Mouse (Mus musculus): ENCODE results near the gene Cdc42bpb. TPM values are rescaled to one million over a fixed set of nuclear protein-coding genes. Genes with fewer than 3 reads are reported as not detected.

Cdc42bpb gene
- polyA plus RNA-seq, 1 experiment from 2014 or later = 8.6 TPM

DNA sequence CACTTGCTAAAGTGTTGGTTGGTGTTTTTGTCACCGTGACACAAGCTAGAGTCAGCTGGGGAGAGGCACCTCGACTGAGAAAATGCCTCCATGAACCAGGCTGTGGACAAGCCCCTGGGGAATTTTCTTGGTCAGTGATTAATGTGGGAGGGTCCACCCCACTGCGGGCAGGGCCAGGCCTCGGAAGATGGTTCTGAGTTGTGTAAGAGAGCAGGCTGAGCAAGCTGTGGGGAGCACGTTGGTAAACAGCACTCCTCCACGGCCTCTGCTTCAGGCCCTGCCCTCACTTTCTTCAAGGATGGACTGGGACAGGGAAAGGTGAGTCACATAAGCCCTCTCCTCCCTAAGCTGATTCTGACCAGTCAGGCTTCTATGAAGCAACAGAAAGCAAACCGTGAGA is 36.8 kb downstream of the Cdc42bpb start:
- no peak for ATAC-seq
- no peaks in the 10 kb centered on the region for H3K9me3 ChIP-seq (ENCODE audit: low read length)
- H3K27me3 ChIP-seq (ENCODE audit: insufficient read depth, low read length) = no peaks in the 10 kb centered on the region
- no peak overlapping the region for H3K4me3 ChIP-seq (ENCODE audit: low read depth, low read length)
- no peak for TF ChIP-seq EP300 (IDR thresholded peaks at IDR 0.05; ENCODE audit: low read depth)
- no peak for TF ChIP-seq CTCF (IDR thresholded peaks at IDR 0.05; ENCODE audit: low read depth)
- no peak for DNase-seq
- H3K4me1 ChIP-seq (ENCODE audit: insufficient read depth) = peaks cover 6% of the 10 kb centered on the region
- 70% methylated on average over 7 of the region's 7 CpGs for WGBS (ENCODE audit: insufficient replicate concordance)
- H3K9ac ChIP-seq (replicated peaks) = no peak overlapping the region
- no peak overlapping the region for H3K4me2 ChIP-seq (ENCODE audit: low read depth, low read length)
- H3K27ac ChIP-seq (ENCODE audit: low read depth) = no peak overlapping the region
- H3K36me3 ChIP-seq (replicated peaks; ENCODE audit: insufficient read depth, low read length) = peaks cover 23% of the 10 kb centered on the region

DNA sequence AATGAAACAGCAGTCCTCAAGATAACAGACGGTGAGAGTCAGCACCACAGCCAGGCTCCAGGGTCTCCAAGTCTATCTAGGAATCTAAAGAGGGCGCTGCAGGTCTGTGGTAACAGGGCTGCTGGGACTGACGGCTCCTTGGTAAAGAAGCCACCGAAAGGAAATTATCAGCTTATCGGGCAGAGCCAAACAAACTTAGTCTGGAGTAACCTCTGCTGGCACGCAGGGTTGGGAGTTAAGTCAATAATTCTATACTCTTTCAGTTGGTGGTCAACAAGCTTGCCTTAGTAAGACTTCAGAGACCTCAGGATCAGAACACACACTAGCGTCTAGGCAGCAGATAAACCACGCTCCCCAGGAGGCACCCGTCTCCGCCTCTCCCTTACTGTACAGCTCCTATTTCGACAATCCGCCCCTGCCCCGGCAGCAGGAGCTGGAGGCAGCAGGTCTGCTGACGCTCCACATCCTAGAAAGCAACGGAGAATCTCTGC is 39.6 kb downstream of the Cdc42bpb start:
- H3K9me3 ChIP-seq (ENCODE audit: low read length) = no peaks in the 10 kb centered on the region
- 32% methylated on average over 15 of the region's 15 CpGs for WGBS (ENCODE audit: insufficient replicate concordance)
- no peak for DNase-seq
- peaks cover 32% of the 10 kb centered on the region for H3K36me3 ChIP-seq (replicated peaks; ENCODE audit: insufficient read depth, low read length)
- H3K4me2 ChIP-seq (ENCODE audit: low read depth, low read length) = no peak overlapping the region; the same call in 1 of the 2 replicates
- no peak overlapping the region for H3K9ac ChIP-seq (replicated peaks)
- peaks cover 6% of the 10 kb centered on the region for H3K4me1 ChIP-seq (ENCODE audit: insufficient read depth)
- no peak for TF ChIP-seq EP300 (IDR thresholded peaks at IDR 0.05; ENCODE audit: low read depth)
- peak; percentile 27; the same call in 1 of the 2 replicates for TF ChIP-seq CTCF (IDR thresholded peaks at IDR 0.05; ENCODE audit: low read depth)
- H3K4me3 ChIP-seq (ENCODE audit: low read depth, low read length) = no peak overlapping the region
- no peaks in the 10 kb centered on the region for H3K27me3 ChIP-seq (ENCODE audit: insufficient read depth, low read length)
- no peak overlapping the region for H3K27ac ChIP-seq (ENCODE audit: low read depth)
- ATAC-seq = peak; percentile 31; the same call in 1 of the 2 replicates

DNA sequence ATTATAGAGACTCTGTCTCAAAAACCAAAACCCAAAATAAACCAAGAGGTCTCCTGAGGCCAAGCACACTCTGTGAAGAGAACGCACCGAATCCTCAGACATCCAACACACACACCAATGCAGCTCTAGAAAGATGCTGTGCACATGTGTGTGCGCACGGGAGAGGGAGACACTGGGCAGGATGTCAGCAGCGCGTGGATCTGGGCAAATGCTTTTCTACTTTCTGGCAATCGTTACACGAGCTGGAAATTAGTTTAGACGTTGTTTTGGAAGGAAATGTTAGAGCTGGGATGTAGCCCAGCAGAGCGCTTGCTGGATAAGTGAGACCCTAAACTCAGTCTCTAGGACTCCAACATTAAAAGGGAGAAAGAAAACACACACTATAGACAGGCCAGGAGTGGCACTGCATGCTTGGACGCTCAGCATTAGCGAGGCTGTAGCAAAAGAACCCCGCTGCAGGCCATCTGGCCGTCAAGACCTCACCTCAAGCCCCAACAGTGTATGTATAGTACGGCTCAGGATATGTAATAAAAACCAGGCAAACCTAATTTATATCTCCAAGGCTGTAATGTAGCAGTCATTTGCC is 44.4 kb downstream of the Cdc42bpb start:
- Histone ChIP-seq H3K4me1 (ENCODE audit: insufficient read depth) (peaks cover 6% of the 10 kb centered on the region), H3K27ac (ENCODE audit: low read depth) (no peak overlapping the region), H3K4me3 (ENCODE audit: low read depth, low read length) (no peak overlapping the region), H3K9ac (replicated peaks) (no peak overlapping the region), H3K9me3 (ENCODE audit: low read length) (no peaks in the 10 kb centered on the region), H3K4me2 (ENCODE audit: low read depth, low read length) (no peak overlapping the region), H3K36me3 (replicated peaks; ENCODE audit: insufficient read depth, low read length) (peaks cover 22% of the 10 kb centered on the region; the same call in 1 of the 2 replicates), H3K27me3 (ENCODE audit: insufficient read depth, low read length) (no peaks in the 10 kb centered on the region)
- DNase-seq (no peak), ATAC-seq (no peak)
- TF ChIP-seq CTCF (IDR thresholded peaks at IDR 0.05; ENCODE audit: low read depth) (no peak), EP300 (IDR thresholded peaks at IDR 0.05; ENCODE audit: low read depth) (no peak)
- WGBS (ENCODE audit: insufficient replicate concordance) = 83% methylated on average over 15 of the region's 15 CpGs

DNA sequence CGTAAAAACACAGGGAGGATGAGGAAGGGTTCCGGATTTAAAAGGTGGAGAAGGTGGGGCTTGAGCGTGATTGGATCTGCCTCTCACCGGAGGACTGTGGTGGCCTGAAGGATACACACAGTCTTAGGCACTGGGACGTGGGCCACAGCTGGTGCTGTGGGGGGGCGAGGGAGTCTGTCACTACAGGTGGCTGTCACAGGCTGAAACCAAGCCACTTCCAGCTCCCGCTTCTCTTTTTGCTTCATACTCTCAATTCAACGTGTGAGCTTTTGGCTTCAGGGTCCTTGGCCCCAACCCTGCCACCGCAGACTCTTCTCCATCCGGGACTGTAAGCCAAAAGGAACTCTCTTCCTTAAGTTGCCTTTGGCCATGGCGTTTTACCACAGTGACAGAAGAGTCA is 45.1 kb downstream of the Cdc42bpb start:
- Histone ChIP-seq H3K9ac (replicated peaks) (no peak overlapping the region), H3K27me3 (ENCODE audit: insufficient read depth, low read length) (no peaks in the 10 kb centered on the region), H3K4me3 (ENCODE audit: low read depth, low read length) (no peak overlapping the region), H3K9me3 (ENCODE audit: low read length) (no peaks in the 10 kb centered on the region), H3K4me1 (ENCODE audit: insufficient read depth) (peaks cover 2% of the 10 kb centered on the region), H3K27ac (ENCODE audit: low read depth) (no peak overlapping the region), H3K4me2 (ENCODE audit: low read depth, low read length) (no peak overlapping the region), H3K36me3 (replicated peaks; ENCODE audit: insufficient read depth, low read length) (peaks cover 27% of the 10 kb centered on the region; the same call in 1 of the 2 replicates)
- DNase-seq (no peak), ATAC-seq (no peak)
- WGBS (ENCODE audit: insufficient replicate concordance) = 76% methylated on average over 11 of the region's 11 CpGs
- TF ChIP-seq CTCF (IDR thresholded peaks at IDR 0.05; ENCODE audit: low read depth) (no peak), EP300 (IDR thresholded peaks at IDR 0.05; ENCODE audit: low read depth) (no peak)

DNA sequence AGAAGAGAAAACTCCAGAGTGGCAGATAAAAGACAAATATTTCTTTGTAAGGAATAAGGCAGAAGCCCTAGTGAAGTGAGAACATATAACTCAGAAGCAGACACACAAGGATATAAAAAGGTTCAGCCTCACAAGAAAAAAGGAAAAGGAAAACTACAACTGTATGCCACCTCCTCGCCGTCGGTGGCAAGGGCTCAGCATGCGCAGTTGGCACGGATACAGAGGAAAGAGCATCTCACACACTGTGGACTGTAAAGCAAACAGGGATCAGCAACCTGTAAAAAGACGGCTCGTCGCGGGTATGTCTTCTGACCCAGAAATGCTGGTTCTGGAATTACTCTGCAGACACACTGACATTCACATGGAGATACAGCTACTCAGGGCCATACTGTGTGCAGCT is 45.9 kb downstream of the Cdc42bpb start:
- Histone ChIP-seq H3K36me3 (replicated peaks; ENCODE audit: insufficient read depth, low read length) (peaks cover 23% of the 10 kb centered on the region; the same call in 1 of the 2 replicates), H3K9ac (replicated peaks) (no peak overlapping the region), H3K27me3 (ENCODE audit: insufficient read depth, low read length) (no peaks in the 10 kb centered on the region), H3K4me1 (ENCODE audit: insufficient read depth) (no peaks in the 10 kb centered on the region), H3K27ac (ENCODE audit: low read depth) (no peak overlapping the region), H3K4me2 (ENCODE audit: low read depth, low read length) (no peak overlapping the region), H3K4me3 (ENCODE audit: low read depth, low read length) (no peak overlapping the region), H3K9me3 (ENCODE audit: low read length) (no peaks in the 10 kb centered on the region)
- WGBS (ENCODE audit: insufficient replicate concordance) = 89% methylated on average over 9 of the region's 9 CpGs
- no peak for TF ChIP-seq EP300 (IDR thresholded peaks at IDR 0.05; ENCODE audit: low read depth)
- no peak for TF ChIP-seq CTCF (IDR thresholded peaks at IDR 0.05; ENCODE audit: low read depth)
- ATAC-seq (no peak), DNase-seq (no peak)

DNA sequence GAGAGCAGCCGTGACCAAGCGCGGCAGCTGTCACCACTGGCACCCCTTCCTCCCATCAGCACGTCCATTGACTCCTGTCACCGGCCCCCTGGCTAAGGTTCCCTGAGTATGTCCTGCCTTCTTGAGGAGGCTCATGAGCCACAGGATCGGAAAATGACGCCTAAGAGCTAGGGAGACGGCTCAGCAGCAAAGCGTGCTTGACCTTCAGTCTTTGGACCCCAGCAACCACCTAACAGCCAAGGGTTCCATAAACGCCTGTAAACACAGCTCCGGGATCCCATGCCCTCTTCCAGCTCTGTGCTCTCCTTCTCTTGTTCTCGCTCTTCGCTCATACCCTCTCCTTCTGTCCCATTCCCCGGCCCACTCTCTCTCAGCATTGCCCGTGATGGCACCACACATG is 48.2 kb downstream of the Cdc42bpb start:
- H3K27ac ChIP-seq (ENCODE audit: low read depth) = no peak overlapping the region
- H3K4me2 ChIP-seq (ENCODE audit: low read depth, low read length) = no peak overlapping the region
- no peaks in the 10 kb centered on the region for H3K9me3 ChIP-seq (ENCODE audit: low read length)
- no peak for ATAC-seq
- H3K36me3 ChIP-seq (replicated peaks; ENCODE audit: insufficient read depth, low read length) = peaks cover 30% of the 10 kb centered on the region
- no peaks in the 10 kb centered on the region for H3K4me1 ChIP-seq (ENCODE audit: insufficient read depth)
- no peak for DNase-seq
- H3K27me3 ChIP-seq (ENCODE audit: insufficient read depth, low read length) = no peaks in the 10 kb centered on the region
- no peak for TF ChIP-seq CTCF (IDR thresholded peaks at IDR 0.05; ENCODE audit: low read depth)
- no peak for TF ChIP-seq EP300 (IDR thresholded peaks at IDR 0.05; ENCODE audit: low read depth)
- no peak overlapping the region for H3K9ac ChIP-seq (replicated peaks)
- H3K4me3 ChIP-seq (ENCODE audit: low read depth, low read length) = no peak overlapping the region
- WGBS (ENCODE audit: insufficient replicate concordance) = 79% methylated on average over 15 of the region's 15 CpGs

Data from liver, postnatal 0 days (tissue).